Mouse (Mus musculus) Patski (cell line): ENCODE results near the gene Ascl5. TPM values are rescaled to one million over a fixed set of nuclear protein-coding genes. Genes with fewer than 3 reads are reported as not detected.

ENCODE experiments used
- ATAC-seq: fragments of 100-300 bp; one replicate; pipeline ENCODE4 v1.8.0; 2021
- CTCF ChIA-PET: fragments of 350-600 bp; sonication (Branson Sonifier 250); formaldehyde crosslinking; loops from one replicate; lab custom pipeline; 2022; ENCODE audit warnings: inconsistent platforms; lab: Charles Lee
- POLR2A ChIA-PET: fragments of 350-600 bp; sonication (Branson Sonifier 250); formaldehyde crosslinking; loops from one replicate; lab custom pipeline; 2022; ENCODE audit warnings: antibody characterized with exemption, inconsistent platforms; lab: Charles Lee
- DNase-seq: peaks from one replicate; pipeline ENCODE4 v3.0.0-alpha.2; 2011; ENCODE audit warnings: low read depth, low spot score
- H3K27me3 ChIP-seq: fragments of 371-371 bp; one replicate; pipeline ENCODE4 v1.5.1; 2021
- CTCF ChIP-seq: fragments of 100-300 bp; IDR thresholded peaks from one replicate; pipeline ENCODE4 v1.5.1; 2021
- in situ Hi-C: fragments of 300-500 bp; cut with MboI; formaldehyde crosslinking; loops from 3 replicates; pipeline ENCODE4 v1.11.1; 2018; ENCODE audit warnings: low pct_unique_long_range_greater_than_20kb, mixed read lengths
- polyA plus RNA-seq: library from polyadenylated mRNA; unstranded; gene quantifications from one replicate; pipeline ENCODE4 v1.2.3, GENCODE M21; 2021

The Ascl5 gene
- polyA plus RNA-seq, 1 experiment from 2014 or later: not detected

- no peak for TF ChIP-seq CTCF
- ATAC-seq (no peak), DNase-seq (no peak)
- ChIA-PET POLR2A (interaction anchor here (1.0 kb wide), 1 partner anchor 17 kb away, joined by 3 read pairs; no protein-coding TSS in a partner anchor), CTCF (interaction anchor here (1.3 to 1.6 kb wide), 2 partner anchors 27 to 60 kb away, joined by 3 to 4 read pairs; no protein-coding TSS in a partner anchor)
- no peaks in the 10 kb centered on the region for H3K27me3 ChIP-seq
- in situ Hi-C loops: no loop called here
Observed at GRCm38 (mm10) chr1:136018390-136019189, 32.0 kb upstream of the Ascl5 start.

DNA sequence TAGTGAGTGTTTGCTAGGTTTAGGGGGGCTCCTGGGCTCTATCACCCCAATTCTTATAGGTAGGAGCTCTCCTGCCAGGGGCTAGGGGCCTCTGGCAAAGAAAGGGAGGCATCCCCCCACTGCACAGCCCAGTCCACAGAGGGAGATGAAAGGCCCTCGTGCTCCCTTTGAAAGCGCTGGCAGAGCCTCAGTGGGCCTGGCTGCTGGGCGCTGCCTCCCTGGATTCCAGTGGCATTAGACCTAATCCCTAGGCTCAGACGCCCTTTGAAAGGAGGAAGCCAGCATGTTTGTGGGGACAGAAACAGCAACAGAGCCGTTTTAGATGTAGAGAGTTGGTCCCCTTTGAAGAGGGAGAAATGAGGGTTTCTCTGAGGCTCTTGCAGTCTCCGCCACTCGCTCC, 20.4 kb upstream of the Ascl5 start:
- CTCF ChIA-PET: no interaction called here
- in situ Hi-C loops: no loop called here
- no peak for DNase-seq

DNA sequence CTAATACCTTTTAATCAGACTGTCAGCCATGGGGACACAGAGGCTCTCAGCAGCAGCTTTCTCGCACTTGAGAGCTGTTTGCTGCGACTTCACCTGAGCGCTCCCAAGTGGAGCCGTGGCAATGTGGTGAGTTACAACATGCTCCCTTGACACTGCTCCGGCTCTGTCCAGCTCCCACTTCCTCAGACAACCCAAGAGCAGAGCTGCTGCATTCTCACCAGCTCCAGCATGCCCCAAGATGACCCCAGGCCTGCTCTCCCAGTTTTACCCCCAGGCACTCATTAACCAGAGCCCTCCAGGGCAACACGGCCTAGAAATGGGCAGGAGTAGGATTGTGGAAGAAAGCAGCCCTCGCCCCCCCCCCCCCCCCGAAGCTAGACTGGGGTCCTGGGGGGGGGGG, 18.9 kb upstream of the Ascl5 start:
- no peaks in the 10 kb centered on the region for H3K27me3 ChIP-seq
- in situ Hi-C loops: no loop called here
- POLR2A ChIA-PET: no interaction called here
- TF ChIP-seq CTCF: no peak
- DNase-seq (no peak), ATAC-seq (no peak)
- CTCF ChIA-PET: interaction anchor here (1.7 kb wide), 1 partner anchor 20 kb away, joined by 4 read pairs; the partner anchor contains the start of gene Cacna1s

More for the DNA sequence above, 20.4 kb upstream of the Ascl5 start:
- POLR2A ChIA-PET: no interaction called here
- H3K27me3 ChIP-seq: no peaks in the 10 kb centered on the region
- ATAC-seq: no peak
- TF ChIP-seq CTCF: no peak

DNA sequence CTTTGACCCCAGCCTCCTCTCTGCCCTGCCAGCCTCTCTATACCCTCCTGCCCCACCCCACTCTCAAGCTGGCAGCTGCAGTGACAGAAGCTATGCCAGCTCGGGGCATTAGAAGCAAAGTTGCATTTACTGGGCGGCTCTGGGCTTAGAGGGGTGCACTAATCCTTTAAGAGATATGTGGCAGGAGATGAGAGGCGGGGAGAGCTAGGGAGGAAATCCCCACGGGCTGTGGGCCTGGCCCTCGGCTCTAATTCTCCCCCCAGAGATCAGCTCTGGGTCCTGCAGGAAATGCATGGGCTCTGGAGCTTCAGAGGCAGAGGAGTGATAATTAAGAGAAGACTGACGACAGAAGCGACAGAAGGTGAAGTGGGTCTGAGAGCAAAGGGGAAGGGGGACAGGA, 17.6 kb upstream of the Ascl5 start:
- TF ChIP-seq CTCF: no peak
- in situ Hi-C loops: no loop called here
- no peak for DNase-seq
- H3K27me3 ChIP-seq: no peaks in the 10 kb centered on the region
- ATAC-seq: no peak
- POLR2A ChIA-PET: no interaction called here
- CTCF ChIA-PET: interaction anchor here (1.7 kb wide), 1 partner anchor 19 kb away, joined by 4 read pairs; the partner anchor contains the start of gene Cacna1s

DNA sequence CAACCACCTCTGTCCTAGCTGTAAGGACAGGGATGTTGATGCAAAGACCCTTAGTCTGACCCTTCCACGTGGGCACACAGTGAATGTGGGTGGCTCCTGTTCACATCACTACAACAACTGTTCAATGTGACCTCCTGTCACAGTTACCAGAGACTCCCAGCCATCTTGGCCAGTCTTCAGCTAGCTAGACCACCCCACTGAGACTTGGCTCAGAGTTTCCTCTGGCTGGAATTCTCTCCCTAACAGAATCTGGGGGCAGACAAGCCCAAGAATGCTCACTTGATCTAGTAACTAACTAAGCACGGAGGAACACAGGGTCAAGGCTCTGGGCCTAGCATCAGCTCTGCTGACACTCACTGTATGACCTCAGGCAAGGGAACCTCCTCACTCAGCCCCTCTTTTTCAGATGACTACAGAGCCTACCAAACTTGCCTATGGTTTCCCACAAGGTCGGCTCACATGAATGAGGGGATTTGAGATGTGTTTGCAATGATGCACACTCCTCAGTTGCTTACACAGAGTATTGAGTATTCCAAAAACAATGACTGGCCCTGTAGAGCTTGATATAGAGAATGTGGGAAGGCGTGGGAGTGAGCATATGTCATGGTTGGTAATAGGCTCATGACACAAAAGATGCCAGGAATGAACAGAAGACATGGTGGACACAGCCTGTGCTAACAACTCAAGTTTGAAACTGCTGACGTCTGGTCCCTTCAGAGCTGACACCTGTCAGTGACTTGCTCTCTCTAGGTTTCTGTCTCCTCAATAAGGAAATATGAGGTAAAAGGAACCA, 11.7 kb upstream of the Ascl5 start:
- CTCF ChIA-PET: no interaction called here
- H3K27me3 ChIP-seq: no peaks in the 10 kb centered on the region
- DNase-seq (no peak), ATAC-seq (no peak)
- in situ Hi-C loops: no loop called here
- POLR2A ChIA-PET: no interaction called here
- no peak for TF ChIP-seq CTCF

GRCm38 (mm10) chr1:136040452-136040851, 10.2 kb upstream of the Ascl5 start:
- no peak for DNase-seq
- ChIA-PET CTCF (interaction anchor here (2.4 kb wide), 1 partner anchor 10 kb away, joined by 9 read pairs; the partner anchor contains the start of gene Ascl5), POLR2A (no interaction called here)
- in situ Hi-C loops: no loop called here
- no peaks in the 10 kb centered on the region for H3K27me3 ChIP-seq
- ATAC-seq: no peak
- TF ChIP-seq CTCF: no peak

GRCm38 (mm10) chr1:136040874-136041273, 9.7 kb upstream of the Ascl5 start:
- POLR2A ChIA-PET: interaction anchor here (1.2 kb wide), 1 partner anchor 17 kb away, joined by 3 read pairs; no protein-coding TSS in a partner anchor

GRCm38 (mm10) chr1:136045774-136046173, 4.8 kb upstream of the Ascl5 start:
- DNase-seq (no peak), ATAC-seq (no peak)
- ChIA-PET POLR2A (no interaction called here), CTCF (interaction anchor here (0.7 to 1.6 kb wide), 12 partner anchors 10 to 122 kb away, joined by 3 to 8 read pairs (median 4); no protein-coding TSS in a partner anchor)
- in situ Hi-C loops: loop anchor here (5.0 kb wide), 2 partner anchors 67 to 127 kb away; no protein-coding TSS in a partner anchor
- no peak for TF ChIP-seq CTCF
- H3K27me3 ChIP-seq: peaks cover 11% of the 10 kb centered on the region

More at GRCm38 (mm10) chr1:136040874-136041273, 9.7 kb upstream of the Ascl5 start:
- in situ Hi-C loops: no loop called here
- ATAC-seq: no peak
- CTCF ChIA-PET: interaction anchor here (2.4 kb wide), 1 partner anchor 10 kb away, joined by 9 read pairs; the partner anchor contains the start of gene Ascl5
- no peak for TF ChIP-seq CTCF
- no peaks in the 10 kb centered on the region for H3K27me3 ChIP-seq
- no peak for DNase-seq

- ChIA-PET CTCF (interaction anchor here (0.8 to 1.4 kb wide), 5 partner anchors 12 to 120 kb away, joined by 3 to 7 read pairs (median 3); no protein-coding TSS in a partner anchor), POLR2A (interaction anchor here (0.6 to 1.1 kb wide), 2 partner anchors 26 to 111 kb away, joined by 3 to 14 read pairs; no protein-coding TSS in a partner anchor)
- DNase-seq (no peak), ATAC-seq (no peak)
- peaks cover 14% of the 10 kb centered on the region for H3K27me3 ChIP-seq
- TF ChIP-seq CTCF: no peak
- in situ Hi-C loops: loop anchor here (5.0 kb wide), 2 partner anchors 65 to 125 kb away; no protein-coding TSS in a partner anchor
Observed at GRCm38 (mm10) chr1:136047432-136047831, 3.2 kb upstream of the Ascl5 start.

DNA sequence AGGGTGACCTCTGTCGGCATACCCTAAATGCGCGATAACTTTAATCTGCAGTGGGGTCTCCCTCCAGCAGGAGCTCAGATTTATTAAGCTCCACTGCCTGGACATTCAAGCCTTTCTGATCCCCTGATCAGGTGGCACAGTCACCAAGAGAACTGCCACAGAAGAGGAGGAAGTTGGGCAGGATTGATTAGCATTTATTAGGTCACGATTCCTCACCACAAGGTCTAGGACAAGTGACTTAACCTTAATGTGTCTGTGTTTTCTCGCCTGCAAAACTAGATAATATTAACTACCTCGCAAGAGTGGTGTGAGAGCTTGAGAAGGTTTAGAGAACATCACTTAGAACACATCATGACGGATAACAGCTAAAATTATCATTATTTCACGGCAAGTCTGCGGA, 2.7 kb upstream of the Ascl5 start:
- DNase-seq (no peak), ATAC-seq (no peak)
- CTCF ChIA-PET: interaction anchor here (0.8 to 1.4 kb wide), 5 partner anchors 12 to 120 kb away, joined by 3 to 7 read pairs (median 3); no protein-coding TSS in a partner anchor
- in situ Hi-C loops: loop anchor here (5.0 kb wide), 2 partner anchors 64 to 124 kb away; no protein-coding TSS in a partner anchor
- peaks cover 14% of the 10 kb centered on the region for H3K27me3 ChIP-seq
- no peak for TF ChIP-seq CTCF
- POLR2A ChIA-PET: interaction anchor here (0.6 to 1.1 kb wide), 3 partner anchors 26 to 279 kb away, joined by 3 to 14 read pairs (median 3); no protein-coding TSS in a partner anchor
